9 mouse cellular contexts compared by ENCODE assay signal in genomic region chr3:7010294-7011087, GRCm38 (mm10).
DNase-seq lines count a peak whose midpoint lies in the region; ATAC-seq lines count a peak whose summit lies in the region.
"Had no signal": no experiment of that assay in that cellular context is flagged by ENCODE, and none has a peak within 500 bp of the region (broad histone marks: within the 10 kb centered on the region; RNA-seq: fewer than 3 reads in every experiment).

No protein-coding gene starts in this region.

- peak; percentile 19 for DNase-seq in right cerebral cortex, postnatal 10 days (ENCODE audit: low spot score in 2 of 2)
- DNase-seq in right cerebral cortex, adult 18-20 months, result no peak
- peak; percentile 84 for DNase-seq in embryonic facial prominence, embryonic 14.5 days (ENCODE audit: low spot score)
- no peak for DNase-seq in ovary, adult 18-20 months (ENCODE audit: low spot score)
- DNase-seq in spleen, adult 18-20 months, result no peak
- no peak for DNase-seq in spleen, postnatal 10 days (ENCODE audit: low spot score in 2 of 2)
- DNase-seq: layer of hippocampus, postnatal 36 days had no signal

- WGBS in embryonic facial prominence, embryonic 14.5 days, result 41% methylated on average over 7 of the region's 7 CpGs
- 45% methylated on average over 7 of the region's 7 CpGs for WGBS in limb, embryonic 13.5 days

- no peaks in the 10 kb centered on the region for H3K27me3 ChIP-seq in embryonic facial prominence, embryonic 14.5 days (replicated peaks; ENCODE audit: control insufficient read depth, insufficient read depth, low read length)
- no peaks in the 10 kb centered on the region for H3K27me3 ChIP-seq in limb, embryonic 13.5 days

- H3K4me3 ChIP-seq in embryonic facial prominence, embryonic 14.5 days (ENCODE audit: low read depth, low read length), result no peak overlapping the region
- no peak overlapping the region for H3K4me3 ChIP-seq in limb, embryonic 13.5 days

- H3K9ac ChIP-seq in embryonic facial prominence, embryonic 14.5 days (ENCODE audit: low read depth, low read length), result no peak overlapping the region
- no peak overlapping the region for H3K9ac ChIP-seq in limb, embryonic 13.5 days

- peaks cover 3% of the 10 kb centered on the region; the same call in 1 of the 2 replicates for H3K4me1 ChIP-seq in embryonic facial prominence, embryonic 14.5 days (ENCODE audit: control insufficient read depth, insufficient read depth, low read length)
- H3K4me1 ChIP-seq in limb, embryonic 13.5 days, result peaks cover 5% of the 10 kb centered on the region

- H3K4me2 ChIP-seq in embryonic facial prominence, embryonic 14.5 days (ENCODE audit: low read depth, low read length), result no peak overlapping the region
- 0 out of 2 replicates have a peak overlapping the region, but pooled peaks have one; percentile 21 for H3K4me2 ChIP-seq in limb, embryonic 13.5 days (replicated peaks)

- H3K9me3 ChIP-seq in embryonic facial prominence, embryonic 14.5 days (ENCODE audit: control insufficient read depth, low read length), result no peaks in the 10 kb centered on the region
- no peaks in the 10 kb centered on the region for H3K9me3 ChIP-seq in limb, embryonic 13.5 days

- ATAC-seq in embryonic facial prominence, embryonic 14.5 days (ENCODE audit: low read depth), result peak; percentile 72; the same call in 1 of the 2 replicates
- ATAC-seq in limb, embryonic 13.5 days (ENCODE audit: low FRiP score, low read depth), result peak; percentile 75
- ATAC-seq in megakaryocyte-erythroid progenitor cell, adult 5-6 weeks (replicated peaks; ENCODE audit: low FRiP score, low TSS enrichment, poor library complexity, severe bottlenecking), result no peak

- no peaks in the 10 kb centered on the region for H3K36me3 ChIP-seq in embryonic facial prominence, embryonic 14.5 days (ENCODE audit: control insufficient read depth, insufficient read depth, low read length)
- H3K36me3 ChIP-seq in limb, embryonic 13.5 days, result no peaks in the 10 kb centered on the region

- peak overlapping the region; percentile 50; the same call in 1 of the 2 replicates for H3K27ac ChIP-seq in embryonic facial prominence, embryonic 14.5 days (replicated peaks; ENCODE audit: low read depth, low read length)
- H3K27ac ChIP-seq in limb, embryonic 13.5 days, result no peak overlapping the region

Comparison
In these comparisons a context has a peak if more than half of its experiments do, and no peak if none do; other contexts are left out.
1. DNase-seq: peak in right cerebral cortex, postnatal 10 days (2 of 2) and embryonic facial prominence, embryonic 14.5 days (single experiment); none in right cerebral cortex, adult 18-20 months (single experiment), ovary, adult 18-20 months (single experiment), spleen, adult 18-20 months (0 of 2) and spleen, postnatal 10 days (0 of 2).